In the genomic region with DNA sequence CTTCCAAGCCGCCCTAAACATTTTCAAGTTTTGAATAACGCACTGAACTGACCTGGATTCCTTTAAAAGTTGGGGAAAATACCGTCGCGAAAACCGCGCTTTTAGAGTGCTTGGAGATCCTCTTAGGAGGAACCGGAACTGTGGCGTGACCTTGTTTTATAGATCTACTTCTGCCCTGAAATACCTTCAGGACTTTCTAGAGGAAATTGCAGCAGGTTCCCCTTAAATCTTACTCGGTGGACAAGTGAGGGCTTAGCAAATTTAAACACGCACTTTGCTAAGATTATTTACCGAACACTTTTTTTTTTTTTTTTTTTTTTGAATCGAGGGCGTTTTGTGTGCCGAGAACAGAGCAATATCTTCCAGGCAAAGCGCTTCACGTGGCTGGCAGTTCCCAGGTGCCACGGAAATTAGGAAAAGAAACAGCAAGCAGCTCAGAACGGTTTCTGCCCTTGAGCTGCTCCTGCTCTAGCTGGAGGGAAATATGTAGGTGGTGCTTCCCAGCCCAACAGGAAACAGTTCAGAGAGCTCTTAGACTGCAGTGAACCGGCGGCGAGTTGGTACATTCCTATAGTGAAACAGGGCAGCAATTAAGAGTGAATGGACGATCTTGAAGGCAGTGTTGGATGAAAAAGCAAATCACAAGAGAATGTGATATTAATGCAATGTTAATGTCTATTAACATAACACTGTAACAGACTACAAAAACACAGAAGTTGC, we compare ENCODE assay signal across 8 mouse cellular contexts.
DNase-seq lines count a peak whose midpoint lies in the region; ATAC-seq and TF ChIP-seq lines count a peak whose summit lies in the region.

No protein-coding gene starts in this region.

- 0 out of 2 replicates have a peak, but pooled peaks cover 2% of the 10 kb centered on the region for H3K4me1 ChIP-seq in lung, adult 2 months (ENCODE audit: control insufficient read depth, insufficient read depth, low read length)
- no peaks in the 10 kb centered on the region; the same call in 1 of the 2 replicates for H3K4me1 ChIP-seq in heart, embryonic 12.5 days (replicated peaks)
- H3K4me1 ChIP-seq in liver, embryonic 11.5 days (replicated peaks; ENCODE audit: control insufficient read depth, insufficient read depth, low read length): no peaks in the 10 kb centered on the region
- peaks cover 16% of the 10 kb centered on the region for H3K4me1 ChIP-seq in neural tube, embryonic 12.5 days

- no peak for TF ChIP-seq POLR2A in lung, adult 2 months (IDR thresholded peaks at IDR 0.05; ENCODE audit: borderline replicate concordance, extremely low read depth, low read depth, low read length)

- H3K36me3 ChIP-seq in heart, embryonic 12.5 days: no peaks in the 10 kb centered on the region
- no peaks in the 10 kb centered on the region for H3K36me3 ChIP-seq in liver, embryonic 11.5 days (ENCODE audit: control insufficient read depth, insufficient read depth, low read length)
- no peaks in the 10 kb centered on the region for H3K36me3 ChIP-seq in neural tube, embryonic 12.5 days

- H3K9me3 ChIP-seq in heart, embryonic 12.5 days (replicated peaks): no peaks in the 10 kb centered on the region
- no peaks in the 10 kb centered on the region for H3K9me3 ChIP-seq in liver, embryonic 11.5 days (ENCODE audit: control insufficient read depth, low read length)
- H3K9me3 ChIP-seq in neural tube, embryonic 12.5 days: no peaks in the 10 kb centered on the region

- TF ChIP-seq CTCF in lung, adult 2 months (IDR thresholded peaks at IDR 0.05; ENCODE audit: insufficient read depth, low read length): no peak

- H3K27me3 ChIP-seq in heart, embryonic 12.5 days (replicated peaks): peaks cover 24% of the 10 kb centered on the region
- H3K27me3 ChIP-seq in liver, embryonic 11.5 days (replicated peaks; ENCODE audit: control insufficient read depth, insufficient read depth, low read length): peaks cover 56% of the 10 kb centered on the region
- no peaks in the 10 kb centered on the region for H3K27me3 ChIP-seq in neural tube, embryonic 12.5 days (replicated peaks)

- H3K27ac ChIP-seq in heart, embryonic 12.5 days (ENCODE audit: poor library complexity, severe bottlenecking): peak overlapping the region; percentile 40; the same call in 1 of the 2 replicates
- no peak overlapping the region for H3K27ac ChIP-seq in liver, embryonic 11.5 days (ENCODE audit: low read depth, low read length)
- H3K27ac ChIP-seq in neural tube, embryonic 12.5 days: peak overlapping the region; percentile 92

- DNase-seq in lung, adult 2 months: no peak
- no peak for DNase-seq in lung, postnatal 25 days (ENCODE audit: low spot score)
- peak; percentile 72 to 82 for DNase-seq in cerebellum, postnatal 36 days
- peak; percentile 50 for DNase-seq in kidney, postnatal 10 days
- peak; percentile 37 for DNase-seq in liver, embryonic 11.5 days (ENCODE audit: low spot score)
- DNase-seq in T-cell, adult 2 months (ENCODE audit: low spot score): no peak

- WGBS in lung, adult 2 months: under 1% methylated on average over 23 of the region's 23 CpGs
- under 1% methylated on average over 23 of the region's 23 CpGs for WGBS in heart, embryonic 12.5 days
- 1% methylated on average over 23 of the region's 23 CpGs for WGBS in liver, embryonic 11.5 days
- WGBS in neural tube, embryonic 12.5 days: under 1% methylated on average over 23 of the region's 23 CpGs

- ATAC-seq in heart, embryonic 12.5 days (ENCODE audit: insufficient number of reproducible peaks, low FRiP score): no peak
- ATAC-seq in liver, embryonic 11.5 days (replicated peaks; ENCODE audit: low FRiP score): no peak
- ATAC-seq in neural tube, embryonic 12.5 days (ENCODE audit: low FRiP score, low read depth): no peak

- peak overlapping the region; percentile 49 for H3K9ac ChIP-seq in heart, embryonic 12.5 days
- H3K9ac ChIP-seq in liver, embryonic 11.5 days (ENCODE audit: low read depth, low read length): no peak overlapping the region
- peak overlapping the region; percentile 68 for H3K9ac ChIP-seq in neural tube, embryonic 12.5 days

- peak overlapping the region; percentile 92 for H3K4me2 ChIP-seq in heart, embryonic 12.5 days
- H3K4me2 ChIP-seq in liver, embryonic 11.5 days: peak overlapping the region; percentile 55
- peak overlapping the region; percentile 60 for H3K4me2 ChIP-seq in neural tube, embryonic 12.5 days (replicated peaks)

- H3K4me3 ChIP-seq in lung, adult 2 months (replicated peaks; ENCODE audit: extremely low read depth, low read depth, low read length): peak overlapping the region; percentile 66
- peak overlapping the region; percentile 47 for H3K4me3 ChIP-seq in heart, embryonic 12.5 days
- peak overlapping the region; percentile 30 for H3K4me3 ChIP-seq in liver, embryonic 11.5 days (ENCODE audit: low read depth, low read length)
- peak overlapping the region; percentile 38 for H3K4me3 ChIP-seq in neural tube, embryonic 12.5 days

Comparison
In these comparisons a context has a peak if more than half of its experiments do, and no peak if none do; other contexts are left out.
1. DNase-seq: peak in cerebellum, postnatal 36 days (2 of 2), kidney, postnatal 10 days (single experiment) and liver, embryonic 11.5 days (single experiment); none in lung, adult 2 months (single experiment), lung, postnatal 25 days (single experiment) and T-cell, adult 2 months (single experiment).
2. Peak in every context shown above with its lines, with median percentiles within 50 percentile points of each other: H3K4me3 ChIP-seq and H3K4me2 ChIP-seq.